Mouse (Mus musculus): ENCODE data around the gene 4930524J08Rik.

4930524J08Rik gene

GRCm38 (mm10) chr5:100003895-100004294, 25.0 kb downstream of the 4930524J08Rik start:
- DNase-seq (ENCODE audit: low read depth in 1 of 2, low spot score in 2 of 2), result no peak

GRCm38 (mm10) chr5:100005431-100005830, 26.6 kb downstream of the 4930524J08Rik start:
- DNase-seq (ENCODE audit: low read depth in 1 of 2, low spot score in 2 of 2), result no peak

- DNase-seq (ENCODE audit: low read depth in 1 of 2, low spot score in 2 of 2), result no peak
These were observed 27.0 kb downstream of the 4930524J08Rik start for GRCm38 (mm10) chr5:100005896-100006295.

GRCm38 (mm10) chr5:100006324-100007039, 27.6 kb downstream of the 4930524J08Rik start:
- DNase-seq (ENCODE audit: low read depth in 1 of 2, low spot score in 2 of 2), result no peak

- DNase-seq (ENCODE audit: low read depth in 1 of 2, low spot score in 2 of 2), result no peak
These were observed 28.1 kb downstream of the 4930524J08Rik start for GRCm38 (mm10) chr5:100007040-100007375.

GRCm38 (mm10) chr5:100008485-100008884, 29.6 kb downstream of the 4930524J08Rik start:
- no peak for DNase-seq (ENCODE audit: low read depth in 1 of 2, low spot score in 2 of 2)

GRCm38 (mm10) chr5:100012599-100012998, 33.7 kb downstream of the 4930524J08Rik start:
- DNase-seq (ENCODE audit: low read depth in 1 of 2, low spot score in 2 of 2), result no peak

GRCm38 (mm10) chr5:100020089-100020488, 41.2 kb downstream of the 4930524J08Rik start:
- DNase-seq (ENCODE audit: low read depth in 1 of 2, low spot score in 2 of 2), result no peak

- DNase-seq (ENCODE audit: low read depth in 1 of 2, low spot score in 2 of 2), result no peak
These were observed 45.5 kb downstream of the 4930524J08Rik start for GRCm38 (mm10) chr5:100024403-100024802.

- no peak for DNase-seq (ENCODE audit: low read depth in 1 of 2, low spot score in 2 of 2)
These were observed 46.0 kb downstream of the 4930524J08Rik start for GRCm38 (mm10) chr5:100024868-100025267.

All from monocyte, adult 2 months (primary cell).